Mouse (Mus musculus): ENCODE results near the gene Stx8.

GRCm38 (mm10) chr11:68233469-68233965 lies 267.5 kb downstream of the Stx8 start:
- no peak for TF ChIP-seq CTCF (IDR thresholded peaks at IDR 0.05; ENCODE audit: control insufficient read depth, insufficient read depth, insufficient read length)
- TF ChIP-seq CEBPB (IDR thresholded peaks at IDR 0.05; ENCODE audit: low read depth) = no peak
- no peak for TF ChIP-seq USF1 (IDR thresholded peaks at IDR 0.05; ENCODE audit: low read depth)
- TF ChIP-seq FOSL1 (IDR thresholded peaks at IDR 0.05; ENCODE audit: insufficient read depth, low read length, poor library complexity, severe bottlenecking) = no peak
- TF ChIP-seq MYOG (IDR thresholded peaks at IDR 0.05; ENCODE audit: control insufficient read depth, extremely low read depth, insufficient read length) = no peak
- no peak for TF ChIP-seq MYOD1 (IDR thresholded peaks at IDR 0.05; ENCODE audit: control insufficient read depth, insufficient read length, low read depth)
- TF ChIP-seq MAX (IDR thresholded peaks at IDR 0.05) = no peak
